Mouse (Mus musculus): ENCODE results near the gene Olfr1393. TPM values are rescaled to one million over a fixed set of nuclear protein-coding genes. Genes with fewer than 3 reads are reported as not detected.

Gene Olfr1393
- 0.72 and 1.5 TPM in 2 replicates for polyA plus RNA-seq (2012; rRNA removed)

- Histone ChIP-seq H3K36me3 (ENCODE audit: control insufficient read depth, insufficient read depth, low read length) (no peaks in the 10 kb centered on the region), H3K4me3 (ENCODE audit: insufficient read depth, low read depth, low read length) (no peak within 1 kb of the TSS), H3K27me3 (replicated peaks; ENCODE audit: control insufficient read depth, insufficient read depth, low read length) (no peaks in the 10 kb centered on the region), H3K4me1 (ENCODE audit: control insufficient read depth, insufficient read depth, low read length) (peaks cover 3% of the 10 kb centered on the region; the same call in 1 of the 2 replicates), H3K27ac (ENCODE audit: insufficient read depth, low read depth, low read length) (no peak within 1 kb of the TSS)
- WGBS, result 55% methylated on average over 3 of the region's 3 CpGs
- TF ChIP-seq CTCF (conservative IDR thresholded peaks at IDR 0.05; ENCODE audit: insufficient read depth, insufficient read length, low read depth, low read length) (no peak), POLR2A (IDR thresholded peaks at IDR 0.05; ENCODE audit: low read depth, low read length) (no peak)
- DNase-seq, result peak; percentile 41
Measured at GRCm38 (mm10) chr11:49278222-49278621, at the start of gene Olfr1393. Olfr1393 (plus strand) TSS chr11:49278304.

GRCm38 (mm10) chr11:49232781-49233180, 45.3 kb upstream of the Olfr1393 start:
- 76% methylated on average over 3 of the region's 3 CpGs for WGBS
- Histone ChIP-seq H3K4me1 (ENCODE audit: control insufficient read depth, insufficient read depth, low read length) (peaks cover 3% of the 10 kb centered on the region; the same call in 1 of the 2 replicates), H3K27ac (ENCODE audit: insufficient read depth, low read depth, low read length) (no peak overlapping the region), H3K36me3 (ENCODE audit: control insufficient read depth, insufficient read depth, low read length) (no peaks in the 10 kb centered on the region), H3K4me3 (ENCODE audit: insufficient read depth, low read depth, low read length) (no peak overlapping the region), H3K27me3 (replicated peaks; ENCODE audit: control insufficient read depth, insufficient read depth, low read length) (no peaks in the 10 kb centered on the region)
- no peak for DNase-seq
- no peak for TF ChIP-seq CTCF (conservative IDR thresholded peaks at IDR 0.05; ENCODE audit: insufficient read depth, insufficient read length, low read depth, low read length)
- TF ChIP-seq POLR2A (IDR thresholded peaks at IDR 0.05; ENCODE audit: low read depth, low read length), result no peak

GRCm38 (mm10) chr11:49235459-49236207, 42.5 kb upstream of the Olfr1393 start:
- H3K27me3 ChIP-seq (replicated peaks; ENCODE audit: control insufficient read depth, insufficient read depth, low read length), result no peaks in the 10 kb centered on the region
- 64% methylated on average over 3 of the region's 3 CpGs for WGBS
- no peak for TF ChIP-seq CTCF (conservative IDR thresholded peaks at IDR 0.05; ENCODE audit: insufficient read depth, insufficient read length, low read depth, low read length)
- no peak for TF ChIP-seq POLR2A (IDR thresholded peaks at IDR 0.05; ENCODE audit: low read depth, low read length)
- H3K4me1 ChIP-seq (ENCODE audit: control insufficient read depth, insufficient read depth, low read length), result peaks cover 3% of the 10 kb centered on the region; the same call in 1 of the 2 replicates
- no peak for DNase-seq
- H3K4me3 ChIP-seq (ENCODE audit: insufficient read depth, low read depth, low read length), result no peak overlapping the region
- no peak overlapping the region for H3K27ac ChIP-seq (ENCODE audit: insufficient read depth, low read depth, low read length)
- no peaks in the 10 kb centered on the region for H3K36me3 ChIP-seq (ENCODE audit: control insufficient read depth, insufficient read depth, low read length)

- DNase-seq, result peak; percentile 64
- no peak overlapping the region; the same call in 1 of the 2 replicates for H3K27ac ChIP-seq (ENCODE audit: insufficient read depth, low read depth, low read length)
- peaks cover 3% of the 10 kb centered on the region; the same call in 1 of the 2 replicates for H3K4me1 ChIP-seq (ENCODE audit: control insufficient read depth, insufficient read depth, low read length)
- no peaks in the 10 kb centered on the region for H3K27me3 ChIP-seq (replicated peaks; ENCODE audit: control insufficient read depth, insufficient read depth, low read length)
- no peak for TF ChIP-seq POLR2A (IDR thresholded peaks at IDR 0.05; ENCODE audit: low read depth, low read length)
- TF ChIP-seq CTCF (conservative IDR thresholded peaks at IDR 0.05; ENCODE audit: insufficient read depth, insufficient read length, low read depth, low read length), result no peak
- WGBS, result 25% methylated on average over 1 of the region's 1 CpGs
- H3K36me3 ChIP-seq (ENCODE audit: control insufficient read depth, insufficient read depth, low read length), result no peaks in the 10 kb centered on the region
- no peak overlapping the region for H3K4me3 ChIP-seq (ENCODE audit: insufficient read depth, low read depth, low read length)
Measured at GRCm38 (mm10) chr11:49236891-49237290, 41.2 kb upstream of the Olfr1393 start.

- peak overlapping the region; percentile 76; the same call in 1 of the 2 replicates for H3K27ac ChIP-seq (ENCODE audit: insufficient read depth, low read depth, low read length)
- TF ChIP-seq CTCF (conservative IDR thresholded peaks at IDR 0.05; ENCODE audit: insufficient read depth, insufficient read length, low read depth, low read length) (no peak), POLR2A (IDR thresholded peaks at IDR 0.05; ENCODE audit: low read depth, low read length) (no peak)
- 45% methylated on average over 2 of the region's 2 CpGs for WGBS
- peaks cover 3% of the 10 kb centered on the region; the same call in 1 of the 2 replicates for H3K4me1 ChIP-seq (ENCODE audit: control insufficient read depth, insufficient read depth, low read length)
- no peak overlapping the region for H3K4me3 ChIP-seq (ENCODE audit: insufficient read depth, low read depth, low read length)
- DNase-seq, result no peak
- no peaks in the 10 kb centered on the region for H3K36me3 ChIP-seq (ENCODE audit: control insufficient read depth, insufficient read depth, low read length)
- no peaks in the 10 kb centered on the region for H3K27me3 ChIP-seq (replicated peaks; ENCODE audit: control insufficient read depth, insufficient read depth, low read length)
Measured at GRCm38 (mm10) chr11:49237532-49237931, 40.6 kb upstream of the Olfr1393 start.

- no peak overlapping the region for H3K27ac ChIP-seq (ENCODE audit: insufficient read depth, low read depth, low read length)
- no peak for DNase-seq
- H3K36me3 ChIP-seq (ENCODE audit: control insufficient read depth, insufficient read depth, low read length), result no peaks in the 10 kb centered on the region
- no peak for TF ChIP-seq POLR2A (IDR thresholded peaks at IDR 0.05; ENCODE audit: low read depth, low read length)
- no peak for TF ChIP-seq CTCF (conservative IDR thresholded peaks at IDR 0.05; ENCODE audit: insufficient read depth, insufficient read length, low read depth, low read length)
- H3K4me1 ChIP-seq (ENCODE audit: control insufficient read depth, insufficient read depth, low read length), result peaks cover 6% of the 10 kb centered on the region; the same call in 1 of the 2 replicates
- H3K27me3 ChIP-seq (replicated peaks; ENCODE audit: control insufficient read depth, insufficient read depth, low read length), result no peaks in the 10 kb centered on the region
- H3K4me3 ChIP-seq (ENCODE audit: insufficient read depth, low read depth, low read length), result no peak overlapping the region
- 70% methylated on average over 1 of the region's 1 CpGs for WGBS
Measured at GRCm38 (mm10) chr11:49240310-49240709, 37.8 kb upstream of the Olfr1393 start.

GRCm38 (mm10) chr11:49240874-49241273, 37.2 kb upstream of the Olfr1393 start:
- Histone ChIP-seq H3K27ac (ENCODE audit: insufficient read depth, low read depth, low read length) (0 out of 2 replicates have a peak overlapping the region, but pooled peaks have one; percentile 32), H3K36me3 (ENCODE audit: control insufficient read depth, insufficient read depth, low read length) (no peaks in the 10 kb centered on the region), H3K27me3 (replicated peaks; ENCODE audit: control insufficient read depth, insufficient read depth, low read length) (no peaks in the 10 kb centered on the region), H3K4me1 (ENCODE audit: control insufficient read depth, insufficient read depth, low read length) (peaks cover 6% of the 10 kb centered on the region; the same call in 1 of the 2 replicates), H3K4me3 (ENCODE audit: insufficient read depth, low read depth, low read length) (no peak overlapping the region)
- 74% methylated on average over 4 of the region's 4 CpGs for WGBS
- TF ChIP-seq CTCF (conservative IDR thresholded peaks at IDR 0.05; ENCODE audit: insufficient read depth, insufficient read length, low read depth, low read length), result no peak
- TF ChIP-seq POLR2A (IDR thresholded peaks at IDR 0.05; ENCODE audit: low read depth, low read length), result no peak
- no peak for DNase-seq

Measured in kidney, adult 2 months (tissue).